22 mouse cellular contexts compared by ENCODE assay signal in genomic region chr1:136741061-136741460, GRCm38 (mm10).
DNase-seq lines count a peak whose midpoint lies in the region; TF ChIP-seq lines count a peak whose summit lies in the region.
"Had no signal": no experiment of that assay in that cellular context is flagged by ENCODE, and none has a peak within 500 bp of the region (broad histone marks: within the 10 kb centered on the region; RNA-seq: fewer than 3 reads in every experiment).

No protein-coding gene starts in this region.

- TF ChIP-seq CTCF in layer of hippocampus, adult 2 months (conservative IDR thresholded peaks at IDR 0.05) = no peak
- TF ChIP-seq CTCF in left cerebral cortex, adult 2 months (IDR thresholded peaks at IDR 0.05) = no peak

- no peak overlapping the region for H3K27ac ChIP-seq in layer of hippocampus, adult 2 months
- H3K27ac ChIP-seq in left cerebral cortex, adult 2 months = no peak overlapping the region
- H3K27ac ChIP-seq: embryonic facial prominence, embryonic 12.5 days; embryonic facial prominence, embryonic 15.5 days; hindbrain, embryonic 12.5 days; hindbrain, embryonic 15.5 days had no signal

- peak; percentile 39 for DNase-seq in layer of hippocampus, adult 11-12 months (ENCODE audit: low spot score)
- DNase-seq in layer of hippocampus, adult 2 months (ENCODE audit: low spot score in 2 of 2) = no peak
- peak; percentile 20 to 24 for DNase-seq in left cerebral cortex, postnatal 10 days (ENCODE audit: extremely low spot score in 1 of 2, low spot score in 2 of 2)
- DNase-seq in left cerebral cortex, adult 2 months (ENCODE audit: extremely low spot score in 1 of 2, low spot score in 2 of 2) = no peak
- DNase-seq in right cerebral cortex, postnatal 10 days (ENCODE audit: low spot score in 2 of 2) = peak; percentile 71 to 72
- DNase-seq in right cerebral cortex, postnatal 25 days = no peak
- peak; percentile 33 for DNase-seq in telencephalon, adult 2 months (ENCODE audit: low read depth, low spot score)
- DNase-seq in thymus, postnatal 25 days = no peak
- DNase-seq: adrenal gland, postnatal 10 days; adrenal gland, postnatal 36 days; B cell, adult 2 months; cerebellum, adult 11 months; cerebellum, adult 2 months; cerebellum, adult 9-11 months; cerebellum, postnatal 25 days; forebrain, postnatal 0 days; gastrocnemius, postnatal 14 days; heart, adult 11 months had no signal

- intact Hi-C loops in left cerebral cortex, postnatal 10 days (cut with DNase I) = loop anchor here (5.0 kb wide), 1 partner anchor 481 kb away; no protein-coding TSS in a partner anchor
- intact Hi-C loops in left cerebral cortex, adult 2 months (cut with DNase I) = loop anchor here (5.0 kb wide), 1 partner anchor 481 kb away; no protein-coding TSS in a partner anchor

- H3K4me3 ChIP-seq in layer of hippocampus, adult 2 months = no peak overlapping the region
- H3K4me3 ChIP-seq in left cerebral cortex, adult 2 months = no peak overlapping the region
- H3K4me3 ChIP-seq: embryonic facial prominence, embryonic 12.5 days; embryonic facial prominence, embryonic 15.5 days; hindbrain, embryonic 12.5 days; hindbrain, embryonic 15.5 days had no signal

Comparison
In these comparisons a context has a peak if more than half of its experiments do, and no peak if none do; other contexts are left out.
1. DNase-seq: peak in layer of hippocampus, adult 11-12 months (single experiment), left cerebral cortex, postnatal 10 days (2 of 2), right cerebral cortex, postnatal 10 days (2 of 2) and telencephalon, adult 2 months (single experiment); none in layer of hippocampus, adult 2 months (0 of 2), left cerebral cortex, adult 2 months (0 of 2), right cerebral cortex, postnatal 25 days (single experiment) and thymus, postnatal 25 days (single experiment).